Mouse (Mus musculus): ENCODE data around the gene Kit. TPM values are rescaled to one million over a fixed set of nuclear protein-coding genes. Genes with fewer than 3 reads are reported as not detected.

The Kit gene
- polyA plus RNA-seq, 1 experiment from 2014 or later = 17.1 TPM

DNA sequence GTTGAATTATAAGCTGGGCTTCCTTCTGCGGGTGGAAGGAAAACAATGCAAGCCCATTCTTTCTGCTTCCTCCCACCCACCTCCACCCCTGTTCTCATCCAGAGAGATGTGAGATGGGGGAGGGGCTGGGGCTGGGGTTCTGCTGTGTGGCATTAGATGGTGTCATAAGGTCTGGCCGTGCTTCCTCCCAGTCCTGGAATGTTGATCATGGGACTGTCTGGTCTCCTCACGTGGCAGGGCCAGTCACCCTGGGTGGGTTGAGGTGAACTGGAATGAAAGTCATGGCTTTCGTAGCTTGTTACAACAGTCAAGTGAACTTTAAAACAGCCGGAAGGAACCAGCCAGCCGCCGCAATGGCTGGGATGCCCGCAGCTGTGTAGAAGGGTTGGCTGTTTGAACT lies 78.7 kb downstream of the Kit start:
- Histone ChIP-seq H3K9me3 (no peaks in the 10 kb centered on the region), H3K27me3 (no peaks in the 10 kb centered on the region), H3K27ac (no peak overlapping the region), H3K4me3 (no peak overlapping the region), H3K4me2 (replicated peaks) (no peak overlapping the region), H3K36me3 (no peaks in the 10 kb centered on the region), H3K4me1 (no peaks in the 10 kb centered on the region), H3K9ac (no peak overlapping the region)
- ATAC-seq (ENCODE audit: insufficient number of reproducible peaks, insufficient read depth, low FRiP score, low TSS enrichment) = no peak
- WGBS = 73% methylated on average over 8 of the region's 8 CpGs

DNA sequence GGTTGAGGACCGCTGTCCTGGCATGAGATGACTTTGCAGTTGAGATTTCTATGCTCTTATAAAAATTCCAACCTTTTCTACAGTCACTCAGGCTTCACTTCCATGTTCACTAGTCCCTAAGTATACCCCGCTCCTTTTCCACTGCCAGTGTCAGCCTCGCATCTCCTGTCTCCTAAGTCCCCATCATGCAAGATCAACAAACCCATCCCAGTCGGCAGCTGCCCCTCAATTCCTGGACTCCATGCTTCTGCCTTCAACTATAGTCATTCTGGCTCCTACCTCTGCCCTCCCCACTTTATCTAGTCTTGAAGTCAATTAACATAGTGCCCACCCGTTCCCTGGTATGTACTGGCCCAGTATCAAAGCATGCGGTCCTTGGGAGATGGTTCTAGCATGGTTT lies 83.9 kb downstream of the Kit start:
- no peaks in the 10 kb centered on the region for H3K36me3 ChIP-seq
- no peaks in the 10 kb centered on the region for H3K9me3 ChIP-seq
- H3K27me3 ChIP-seq = no peaks in the 10 kb centered on the region
- WGBS = 94% methylated on average over 6 of the region's 6 CpGs
- no peak overlapping the region for H3K4me3 ChIP-seq
- H3K9ac ChIP-seq = no peak overlapping the region
- no peak for ATAC-seq (ENCODE audit: insufficient number of reproducible peaks, insufficient read depth, low FRiP score, low TSS enrichment)
- no peak overlapping the region for H3K27ac ChIP-seq
- H3K4me2 ChIP-seq (replicated peaks) = no peak overlapping the region
- H3K4me1 ChIP-seq = no peaks in the 10 kb centered on the region

DNA sequence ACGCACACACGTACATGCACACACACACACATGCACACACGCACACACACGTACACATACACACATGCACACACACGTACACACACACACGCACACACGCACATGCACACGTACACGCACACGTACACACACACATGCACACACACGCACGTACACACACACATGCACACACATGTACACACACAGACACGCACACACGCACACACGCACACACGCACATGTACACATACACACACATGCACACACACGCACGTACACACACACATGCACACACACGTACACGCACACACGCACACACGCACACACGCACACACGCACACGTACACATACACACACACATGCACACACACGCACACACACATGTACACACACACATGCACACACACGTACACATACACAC lies 85.6 kb downstream of the Kit start:
- H3K36me3 ChIP-seq = no peaks in the 10 kb centered on the region
- no peaks in the 10 kb centered on the region for H3K9me3 ChIP-seq
- H3K4me3 ChIP-seq = no peak overlapping the region
- no peaks in the 10 kb centered on the region for H3K4me1 ChIP-seq
- 99% methylated on average over 27 of the region's 27 CpGs for WGBS
- no peak overlapping the region for H3K27ac ChIP-seq
- H3K9ac ChIP-seq = no peak overlapping the region
- no peaks in the 10 kb centered on the region for H3K27me3 ChIP-seq
- no peak overlapping the region for H3K4me2 ChIP-seq (replicated peaks)
- no peak for ATAC-seq (ENCODE audit: insufficient number of reproducible peaks, insufficient read depth, low FRiP score, low TSS enrichment)

DNA sequence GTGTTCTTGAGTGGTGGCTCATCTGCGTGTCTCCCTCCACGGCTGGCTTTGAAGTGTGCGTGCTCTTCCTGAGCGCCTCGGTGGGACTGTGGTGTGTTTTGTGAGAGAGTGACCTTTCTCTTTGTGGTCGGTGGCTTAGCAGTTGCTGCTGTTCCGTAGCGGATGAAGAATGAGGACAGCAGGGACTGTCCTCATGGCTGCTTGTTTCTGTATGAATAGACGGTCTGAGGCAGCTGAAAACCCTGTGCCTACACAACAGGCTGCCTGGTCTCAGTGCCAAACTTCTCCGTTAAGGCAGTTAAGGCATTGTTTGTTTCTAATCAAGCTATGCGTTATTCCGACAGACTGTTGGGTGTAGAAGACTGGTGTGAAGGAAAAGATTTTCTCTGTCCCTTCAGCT lies 87.8 kb downstream of the Kit start:
- no peak for ATAC-seq (ENCODE audit: insufficient number of reproducible peaks, insufficient read depth, low FRiP score, low TSS enrichment)
- no peak overlapping the region for H3K4me2 ChIP-seq (replicated peaks)
- H3K27me3 ChIP-seq = no peaks in the 10 kb centered on the region
- no peak overlapping the region for H3K27ac ChIP-seq
- no peak overlapping the region for H3K9ac ChIP-seq
- 84% methylated on average over 12 of the region's 12 CpGs for WGBS
- H3K9me3 ChIP-seq = no peaks in the 10 kb centered on the region
- H3K4me3 ChIP-seq = no peak overlapping the region
- H3K36me3 ChIP-seq = no peaks in the 10 kb centered on the region
- H3K4me1 ChIP-seq = no peaks in the 10 kb centered on the region

DNA sequence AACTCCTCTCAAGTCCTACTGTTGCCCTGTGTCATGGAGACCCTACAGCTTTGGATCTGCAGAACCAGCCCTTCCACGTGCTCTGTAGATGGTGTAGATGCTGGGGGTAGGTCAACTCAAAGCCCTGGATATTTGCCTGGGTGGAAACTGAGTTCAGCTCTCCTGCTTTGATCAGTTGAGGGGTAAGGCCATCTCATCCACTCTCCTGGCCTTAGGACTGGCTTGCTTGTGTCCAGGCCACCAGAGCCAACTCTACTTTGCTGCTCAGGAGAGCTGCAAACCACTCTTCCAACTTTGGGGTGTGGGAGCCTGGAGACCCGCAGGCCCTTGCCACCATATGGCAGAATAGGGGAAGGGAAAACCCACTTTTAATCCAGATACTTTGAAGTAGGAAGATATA lies 89.1 kb downstream of the Kit start:
- Histone ChIP-seq H3K4me3 (no peak overlapping the region), H3K9ac (no peak overlapping the region), H3K4me1 (no peaks in the 10 kb centered on the region), H3K27ac (no peak overlapping the region), H3K36me3 (no peaks in the 10 kb centered on the region), H3K4me2 (replicated peaks) (no peak overlapping the region), H3K27me3 (no peaks in the 10 kb centered on the region), H3K9me3 (no peaks in the 10 kb centered on the region)
- no peak for ATAC-seq (ENCODE audit: insufficient number of reproducible peaks, insufficient read depth, low FRiP score, low TSS enrichment)
- WGBS = 90% methylated on average over 2 of the region's 2 CpGs

DNA sequence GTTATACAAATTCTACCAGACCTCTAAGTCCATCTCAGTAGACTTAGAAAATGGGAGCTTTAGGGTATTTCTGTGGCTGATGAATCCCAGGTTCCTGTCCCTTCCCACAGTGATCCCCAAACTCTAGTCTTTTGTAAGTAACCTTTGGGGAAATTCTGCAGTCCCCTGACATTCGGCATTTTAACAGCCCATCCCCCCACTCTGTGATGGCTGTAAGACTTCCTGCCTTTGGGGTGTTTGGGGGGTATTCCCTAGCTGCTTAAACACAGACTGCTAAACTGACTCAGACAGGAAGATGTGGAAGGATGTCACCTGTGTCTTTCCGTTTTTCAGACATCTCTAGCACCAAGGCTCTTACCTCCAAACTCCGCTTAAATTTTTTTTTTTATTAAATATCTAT lies 92.4 kb downstream of the Kit start:
- Histone ChIP-seq H3K4me3 (no peak overlapping the region), H3K27me3 (no peaks in the 10 kb centered on the region), H3K9me3 (no peaks in the 10 kb centered on the region), H3K4me2 (replicated peaks) (no peak overlapping the region), H3K9ac (no peak overlapping the region), H3K4me1 (no peaks in the 10 kb centered on the region), H3K36me3 (no peaks in the 10 kb centered on the region), H3K27ac (no peak overlapping the region)
- ATAC-seq (ENCODE audit: insufficient number of reproducible peaks, insufficient read depth, low FRiP score, low TSS enrichment) = no peak
- 49% methylated on average over 3 of the region's 3 CpGs for WGBS

DNA sequence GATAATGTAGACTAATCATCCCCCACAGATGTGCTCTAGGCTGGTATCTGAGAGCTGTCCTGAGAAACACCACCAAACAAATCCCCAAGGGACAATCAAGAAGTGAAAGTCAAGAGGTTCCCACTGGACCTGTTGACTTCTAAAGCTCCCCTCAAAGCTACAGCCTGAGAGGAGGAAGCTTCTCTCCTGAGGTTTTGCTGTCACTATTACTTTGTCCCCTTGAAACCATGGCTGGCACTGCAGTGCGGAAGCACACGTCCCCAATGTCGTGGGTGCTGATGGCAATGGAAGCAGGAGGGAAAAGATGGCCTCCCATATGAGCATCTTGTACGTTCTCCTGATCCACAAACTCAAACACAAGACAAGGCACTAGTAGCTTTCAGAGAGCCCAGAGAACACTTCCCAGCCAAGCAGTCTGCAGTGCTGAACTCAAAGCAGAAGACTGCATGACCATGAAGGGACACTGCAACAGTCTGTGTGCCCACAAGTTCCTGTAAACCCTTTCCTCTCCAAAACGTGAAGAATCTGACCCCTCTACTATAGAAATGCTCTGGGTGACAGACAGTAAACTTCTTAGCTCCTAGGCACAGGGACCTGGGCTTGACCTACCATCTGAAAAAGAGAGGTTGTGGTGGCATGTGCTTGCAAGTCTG lies 96.5 kb downstream of the Kit start:
- Histone ChIP-seq H3K27me3 (no peaks in the 10 kb centered on the region), H3K4me3 (no peak overlapping the region), H3K9me3 (no peaks in the 10 kb centered on the region), H3K4me2 (replicated peaks) (no peak overlapping the region), H3K27ac (no peak overlapping the region), H3K4me1 (no peaks in the 10 kb centered on the region), H3K9ac (no peak overlapping the region), H3K36me3 (no peaks in the 10 kb centered on the region)
- no peak for ATAC-seq (ENCODE audit: insufficient number of reproducible peaks, insufficient read depth, low FRiP score, low TSS enrichment)
- WGBS = 84% methylated on average over 5 of the region's 5 CpGs

DNA sequence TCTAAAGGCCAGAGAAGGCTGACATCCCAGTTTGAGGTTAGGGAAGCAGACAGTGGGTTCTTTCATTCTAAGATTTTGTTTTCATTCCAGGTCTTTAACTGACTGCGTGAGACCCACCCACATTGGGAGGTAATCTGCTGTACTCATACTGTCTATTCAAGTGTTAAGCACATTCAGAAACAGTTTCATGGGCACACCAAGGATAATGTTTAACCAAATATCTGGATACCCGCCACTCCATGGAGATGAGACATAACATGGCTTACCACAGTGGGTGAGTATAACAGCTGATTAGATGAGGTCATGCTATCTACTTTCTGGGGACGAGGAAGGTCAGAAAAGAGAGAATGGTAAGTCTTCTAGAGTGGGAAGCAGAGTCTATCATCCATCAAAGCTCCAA lies 101.3 kb downstream of the Kit start:
- Histone ChIP-seq H3K9me3 (no peaks in the 10 kb centered on the region), H3K27me3 (no peaks in the 10 kb centered on the region), H3K9ac (no peak overlapping the region), H3K27ac (no peak overlapping the region), H3K4me1 (no peaks in the 10 kb centered on the region), H3K36me3 (no peaks in the 10 kb centered on the region), H3K4me3 (no peak overlapping the region), H3K4me2 (replicated peaks) (no peak overlapping the region)
- ATAC-seq (ENCODE audit: insufficient number of reproducible peaks, insufficient read depth, low FRiP score, low TSS enrichment) = no peak
- 78% methylated on average over 3 of the region's 3 CpGs for WGBS

DNA sequence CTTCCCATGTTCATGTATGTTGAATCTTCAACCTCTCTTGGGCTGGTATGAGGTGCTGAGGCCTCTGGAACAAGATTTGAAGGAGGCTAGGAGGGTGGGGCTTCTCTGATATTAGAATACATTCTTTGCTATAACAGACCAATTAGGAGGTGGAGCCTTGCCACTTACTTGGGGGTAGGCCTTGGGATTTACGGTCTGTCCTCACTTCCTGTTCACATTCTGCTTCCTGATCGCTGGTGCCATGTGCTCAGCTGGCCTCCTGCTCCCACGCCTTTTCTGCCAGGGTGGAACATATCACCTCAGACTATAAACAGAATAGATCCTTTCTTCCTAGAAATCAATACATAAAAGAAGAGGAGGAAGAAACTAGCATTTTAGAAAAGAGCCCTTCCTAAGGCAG lies 105.2 kb downstream of the Kit start:
- no peaks in the 10 kb centered on the region for H3K36me3 ChIP-seq
- H3K4me3 ChIP-seq = no peak overlapping the region
- no peaks in the 10 kb centered on the region for H3K9me3 ChIP-seq
- WGBS = 75% methylated on average over 3 of the region's 3 CpGs
- ATAC-seq (ENCODE audit: insufficient number of reproducible peaks, insufficient read depth, low FRiP score, low TSS enrichment) = no peak
- no peaks in the 10 kb centered on the region for H3K27me3 ChIP-seq
- no peak overlapping the region for H3K4me2 ChIP-seq (replicated peaks)
- H3K9ac ChIP-seq = no peak overlapping the region
- H3K27ac ChIP-seq = no peak overlapping the region
- no peaks in the 10 kb centered on the region for H3K4me1 ChIP-seq

DNA sequence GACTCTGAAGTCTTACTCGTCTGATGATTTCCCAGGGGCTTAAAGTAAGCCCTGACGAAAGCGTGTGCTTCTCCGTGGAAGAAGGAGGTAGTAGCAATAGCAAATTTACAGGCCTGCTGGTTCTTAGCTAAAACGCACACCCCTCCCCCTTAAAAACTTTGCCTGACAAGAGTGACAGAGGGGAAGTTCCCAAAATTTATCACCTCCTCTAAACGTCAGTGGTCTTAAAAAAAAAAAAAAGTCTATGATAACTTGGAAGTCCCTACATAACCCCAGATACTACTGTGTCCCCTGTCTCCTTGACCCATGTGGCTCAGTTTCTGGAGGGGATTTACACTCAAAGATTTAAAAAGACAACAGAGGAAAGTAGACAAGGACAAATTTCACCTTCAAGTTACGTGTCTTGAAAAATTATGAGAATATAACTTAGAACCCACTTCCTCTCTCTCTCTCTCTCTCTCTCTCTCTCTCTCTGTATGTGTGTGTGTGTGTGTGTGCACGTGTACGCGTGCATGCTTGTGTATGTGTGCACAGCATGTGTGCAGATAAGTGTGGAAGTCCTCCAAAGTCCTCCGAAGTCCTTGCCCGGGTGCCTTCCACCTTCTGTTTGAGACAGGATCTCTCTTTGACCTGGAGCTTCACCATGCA lies 120.6 kb downstream of the Kit start:
- no peaks in the 10 kb centered on the region for H3K36me3 ChIP-seq
- no peak for ATAC-seq (ENCODE audit: insufficient number of reproducible peaks, insufficient read depth, low FRiP score, low TSS enrichment)
- no peaks in the 10 kb centered on the region for H3K4me1 ChIP-seq
- no peak overlapping the region for H3K4me2 ChIP-seq (replicated peaks)
- H3K4me3 ChIP-seq = no peak overlapping the region
- no peaks in the 10 kb centered on the region for H3K27me3 ChIP-seq
- WGBS = 77% methylated on average over 12 of the region's 12 CpGs
- H3K9me3 ChIP-seq = no peaks in the 10 kb centered on the region
- no peak overlapping the region for H3K9ac ChIP-seq
- no peak overlapping the region for H3K27ac ChIP-seq

DNA sequence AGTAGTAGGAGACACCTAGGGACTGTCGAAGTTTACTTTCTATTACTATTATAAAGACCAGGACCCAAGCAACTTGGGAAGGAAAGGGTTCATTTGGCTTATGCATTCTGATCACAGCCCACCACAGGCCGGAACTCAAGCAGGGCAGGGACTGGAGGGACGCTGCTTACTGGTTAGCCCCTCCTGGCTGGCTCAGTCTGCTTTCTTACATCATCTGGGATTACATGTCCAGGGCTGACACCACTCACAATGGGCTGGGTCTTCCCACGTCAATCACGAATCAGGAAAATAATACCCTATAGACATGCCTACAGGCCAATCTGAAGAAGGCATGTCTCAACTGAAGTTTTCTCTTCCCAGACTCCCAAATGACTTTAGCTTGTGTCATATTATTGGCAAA lies 122.2 kb downstream of the Kit start:
- no peak overlapping the region for H3K4me3 ChIP-seq
- no peaks in the 10 kb centered on the region for H3K36me3 ChIP-seq
- WGBS = 63% methylated on average over 5 of the region's 5 CpGs
- no peak overlapping the region for H3K27ac ChIP-seq
- H3K4me1 ChIP-seq = no peaks in the 10 kb centered on the region
- H3K4me2 ChIP-seq (replicated peaks) = no peak overlapping the region
- no peaks in the 10 kb centered on the region for H3K27me3 ChIP-seq
- no peak for ATAC-seq (ENCODE audit: insufficient number of reproducible peaks, insufficient read depth, low FRiP score, low TSS enrichment)
- H3K9ac ChIP-seq = no peak overlapping the region
- no peaks in the 10 kb centered on the region for H3K9me3 ChIP-seq

DNA sequence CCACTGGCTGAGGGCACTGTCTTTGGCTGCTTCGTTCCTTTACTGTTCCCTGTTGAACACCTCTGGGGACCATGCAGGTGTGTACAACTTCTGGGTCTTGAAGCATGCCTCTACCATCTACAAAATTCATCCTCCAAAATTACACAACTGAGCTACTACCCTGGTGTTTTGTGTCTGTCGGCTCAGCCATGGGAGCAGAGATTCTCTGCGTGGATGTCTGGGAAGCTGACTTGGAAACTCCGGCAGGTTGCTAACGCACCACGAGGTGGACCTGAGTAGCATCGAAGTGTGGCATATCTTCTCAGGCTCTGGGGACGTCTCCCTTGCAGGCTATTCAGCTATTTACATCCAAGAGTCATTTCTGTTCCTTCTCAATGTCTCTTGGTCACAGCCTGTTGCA lies 123.8 kb downstream of the Kit start:
- Histone ChIP-seq H3K9me3 (0 out of 2 replicates have a peak, but pooled peaks cover 4% of the 10 kb centered on the region), H3K4me1 (no peaks in the 10 kb centered on the region), H3K36me3 (no peaks in the 10 kb centered on the region), H3K9ac (no peak overlapping the region), H3K27me3 (no peaks in the 10 kb centered on the region), H3K4me2 (replicated peaks) (no peak overlapping the region), H3K27ac (no peak overlapping the region), H3K4me3 (no peak overlapping the region)
- no peak for ATAC-seq (ENCODE audit: insufficient number of reproducible peaks, insufficient read depth, low FRiP score, low TSS enrichment)
- 89% methylated on average over 8 of the region's 8 CpGs for WGBS
